Mouse (Mus musculus): ENCODE data around the gene Thsd7b.
A peak's percentile ranks its signal among the peaks of the same experiment; 100 is the strongest.
"Not testable (repeated sequence)": the region's sequence is repeated elsewhere in the genome, so short reads cannot be mapped to it uniquely, and the experiment has no call there.

Thsd7b gene

DNA sequence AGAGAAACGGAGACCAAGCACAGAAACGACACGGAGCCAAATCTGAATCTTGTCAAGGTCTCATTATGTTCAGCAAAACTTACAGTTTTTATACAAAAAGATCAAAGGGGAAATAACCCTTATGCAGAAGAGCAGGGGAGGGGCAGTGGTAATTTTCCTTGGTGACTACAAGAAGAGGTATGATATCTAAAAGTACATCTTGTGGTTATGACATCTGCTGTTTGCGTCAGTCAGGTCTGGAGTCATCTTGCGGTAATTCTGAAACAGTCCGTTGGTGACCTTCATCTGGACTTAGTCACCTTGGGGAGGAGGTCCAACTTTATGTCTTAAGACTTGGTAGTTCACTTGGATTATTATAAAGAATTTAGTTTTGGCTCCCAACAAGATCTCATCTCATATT, 378.3 kb downstream of the Thsd7b start:
- not testable (repeated sequence) for DNase-seq

GRCm38 (mm10) chr1:129658045-129658444, 384.9 kb downstream of the Thsd7b start:
- DNase-seq, result no peak

DNA sequence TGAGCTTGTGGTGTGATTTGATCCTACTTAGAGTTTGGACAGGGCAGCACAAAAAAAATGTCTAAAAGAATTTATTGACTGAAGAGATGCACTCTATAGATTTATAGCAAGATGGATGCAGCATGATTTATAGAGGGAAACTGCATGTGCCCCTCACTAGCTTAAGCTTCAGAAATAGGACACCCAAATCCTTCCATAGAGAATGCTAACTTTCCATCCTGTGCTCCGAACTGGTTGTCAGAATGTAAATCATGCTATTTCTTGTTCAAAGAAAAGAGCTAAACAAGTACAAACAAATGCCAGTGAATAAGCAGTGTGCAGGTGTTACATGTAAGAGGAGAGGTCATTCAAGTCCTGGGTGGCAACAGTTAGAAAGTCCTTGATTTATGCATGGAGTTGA, 402.8 kb downstream of the Thsd7b start:
- DNase-seq, result no peak

- no peak for DNase-seq
These were observed 405.7 kb downstream of the Thsd7b start for GRCm38 (mm10) chr1:129678851-129679250.

DNA sequence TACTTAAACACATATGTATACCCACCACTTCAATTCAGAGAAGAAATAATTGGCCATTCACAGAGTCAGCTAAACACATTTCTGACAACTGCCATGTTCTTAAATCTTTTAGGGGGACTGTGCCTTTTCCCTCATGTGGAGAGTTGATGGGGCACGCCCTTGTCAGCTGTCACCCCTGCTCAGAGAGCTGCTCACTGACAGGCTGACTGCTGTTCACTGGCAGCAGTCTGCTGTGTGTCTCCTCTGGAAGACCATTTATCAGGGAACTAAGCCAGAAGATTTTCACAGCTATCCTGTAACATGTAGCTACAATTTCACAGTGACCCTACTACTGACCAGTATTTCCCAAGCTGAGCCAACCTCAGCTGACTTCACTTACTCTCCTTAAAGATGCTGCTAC, 432.6 kb downstream of the Thsd7b start:
- DNase-seq, result no peak

- no peak for DNase-seq
These were observed 439.6 kb downstream of the Thsd7b start for GRCm38 (mm10) chr1:129712706-129713105.

DNA sequence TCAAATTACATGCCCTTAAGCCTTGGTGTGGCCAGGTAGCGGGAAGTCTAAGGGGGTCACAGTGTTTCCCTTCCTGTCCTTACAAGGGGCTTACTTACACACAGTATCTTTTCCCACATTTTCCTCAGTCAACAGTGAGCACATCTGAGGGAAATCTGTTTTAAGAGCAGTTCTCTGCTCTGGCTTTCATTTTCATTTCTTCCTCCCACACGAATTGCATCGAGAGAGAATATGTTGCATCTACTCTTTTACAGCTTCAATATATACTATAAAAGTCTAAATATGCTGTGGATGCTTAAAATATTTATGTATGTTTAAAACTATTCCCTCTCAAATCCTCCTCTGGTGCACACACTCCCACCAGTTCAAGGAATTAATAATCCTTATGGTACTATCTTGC, 440.5 kb downstream of the Thsd7b start:
- no peak for DNase-seq

DNA sequence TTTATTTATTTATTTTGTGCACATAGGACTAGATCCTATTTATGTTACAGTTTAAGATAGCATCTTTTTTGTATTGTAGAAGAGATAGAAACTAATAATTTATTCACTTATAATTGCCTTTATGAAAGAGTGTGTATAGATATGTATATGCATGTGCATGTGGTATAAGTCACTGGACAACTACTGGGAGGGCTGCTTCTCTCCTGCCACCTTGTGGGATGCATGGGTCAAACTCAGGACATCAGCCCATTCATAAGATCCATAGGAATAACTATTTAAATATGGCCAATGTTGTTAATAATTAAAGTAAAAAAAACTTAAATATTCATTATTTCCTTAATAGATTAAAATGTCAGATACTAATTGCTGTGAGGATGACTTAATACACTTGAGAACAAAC, 446.5 kb downstream of the Thsd7b start:
- no peak for DNase-seq

DNA sequence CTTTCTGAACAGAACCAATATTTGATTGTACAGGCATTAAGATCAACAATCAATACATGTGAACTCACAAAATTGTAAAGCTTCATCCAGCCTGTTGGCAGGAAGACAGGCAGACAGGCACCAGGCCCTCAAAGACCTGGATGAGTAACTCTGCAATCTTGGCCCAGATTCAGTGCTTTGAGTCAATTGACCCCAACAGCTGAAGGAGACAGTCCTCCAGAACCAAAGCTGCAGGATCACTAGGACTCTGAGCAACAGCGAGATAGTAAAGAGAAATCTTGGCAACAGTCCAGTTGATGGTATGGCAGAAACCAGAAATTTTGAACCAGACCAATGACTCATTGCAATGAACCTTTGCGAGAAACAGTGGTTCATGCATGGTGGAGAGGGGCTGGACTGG, 458.9 kb downstream of the Thsd7b start:
- DNase-seq, result no peak

DNA sequence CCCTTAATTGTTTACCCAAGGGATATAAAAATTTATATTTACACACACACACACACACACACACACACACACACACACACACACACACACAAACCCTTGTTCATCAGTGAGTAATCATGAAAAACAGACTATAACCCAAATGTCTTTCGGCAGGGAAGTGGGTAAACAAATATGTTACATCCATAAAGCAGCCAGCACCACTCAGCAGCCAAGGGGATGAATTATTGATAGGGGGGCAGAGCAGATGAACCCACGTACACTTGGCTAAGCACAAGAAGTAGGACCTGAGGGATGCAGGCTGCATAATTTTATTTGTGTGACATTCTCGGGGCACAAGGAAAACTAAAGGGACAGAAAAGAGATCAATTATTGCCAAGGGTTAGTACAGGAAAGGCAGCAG, 474.5 kb downstream of the Thsd7b start:
- DNase-seq, result no peak

- DNase-seq, result no peak
These were observed 483.6 kb downstream of the Thsd7b start for GRCm38 (mm10) chr1:129756548-129757240.

DNA sequence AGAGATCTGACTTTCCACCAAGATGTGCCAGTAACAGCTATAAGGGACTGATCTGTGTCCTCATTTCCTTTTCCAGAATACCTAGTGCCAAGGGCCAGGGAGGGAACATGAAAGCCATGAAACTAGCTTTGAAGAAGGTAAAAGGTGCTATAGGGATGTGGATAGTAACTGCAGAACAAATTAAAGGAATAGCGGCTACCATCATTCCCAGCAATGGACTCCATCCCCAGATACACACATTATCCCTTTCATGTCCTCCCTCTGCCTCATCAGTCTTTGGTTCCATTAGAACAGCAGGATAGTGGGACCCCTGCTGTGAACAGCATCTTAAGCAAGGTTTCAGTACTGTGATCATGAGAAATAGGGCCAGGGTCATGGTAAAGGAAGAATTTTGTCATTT, 485.9 kb downstream of the Thsd7b start:
- DNase-seq, result no peak

GRCm38 (mm10) chr1:129761234-129761633, 488.1 kb downstream of the Thsd7b start:
- no peak for DNase-seq

- no peak for DNase-seq
These were observed 491.6 kb downstream of the Thsd7b start for GRCm38 (mm10) chr1:129764748-129765147.

GRCm38 (mm10) chr1:129777055-129777454, 504.0 kb downstream of the Thsd7b start:
- no peak for DNase-seq

GRCm38 (mm10) chr1:129779506-129779905, 506.4 kb downstream of the Thsd7b start:
- no peak for DNase-seq

- DNase-seq, result no peak
These were observed 507.5 kb downstream of the Thsd7b start for GRCm38 (mm10) chr1:129780589-129780988.

GRCm38 (mm10) chr1:129798519-129798918, 525.4 kb downstream of the Thsd7b start:
- no peak for DNase-seq

DNA sequence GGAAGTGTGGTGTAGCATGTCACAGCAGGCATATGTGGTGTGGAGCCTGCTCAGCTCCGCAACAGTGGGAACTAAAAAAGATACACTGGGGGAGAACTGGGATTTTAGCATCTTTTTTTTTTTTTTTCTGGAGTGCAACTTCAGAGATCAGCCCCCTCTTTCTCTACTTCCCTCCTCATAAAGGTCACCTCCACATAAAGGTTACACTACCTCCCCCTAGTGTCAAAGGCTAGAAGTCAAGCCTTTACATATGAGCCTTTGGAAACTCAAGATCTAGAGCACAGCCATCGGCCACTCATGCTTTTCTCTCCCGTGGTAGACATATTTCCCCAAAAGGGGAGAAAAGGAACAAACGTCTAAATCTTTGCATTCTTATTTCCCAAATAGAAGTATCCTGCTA, 553.8 kb downstream of the Thsd7b start:
- DNase-seq, result no peak

DNA sequence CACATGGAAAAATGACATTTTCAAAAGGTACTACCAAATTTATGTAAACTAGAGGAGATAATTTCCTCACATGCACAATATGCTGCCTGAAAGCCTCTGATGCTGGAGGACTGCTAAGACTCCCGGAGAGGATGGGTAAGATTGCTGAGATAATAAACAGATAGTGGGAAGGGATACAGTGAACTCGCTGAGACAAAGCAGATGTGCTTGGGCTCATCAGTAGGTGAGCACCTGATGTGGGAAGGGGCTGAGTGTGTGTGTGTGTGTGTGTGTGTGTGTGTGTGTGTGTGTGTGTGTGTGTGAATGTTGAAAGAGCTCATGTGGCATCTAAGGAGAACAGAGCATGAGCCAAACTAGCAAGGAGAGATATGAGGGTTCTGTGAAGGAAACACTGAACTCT, 564.2 kb downstream of the Thsd7b start:
- no peak for DNase-seq

DNA sequence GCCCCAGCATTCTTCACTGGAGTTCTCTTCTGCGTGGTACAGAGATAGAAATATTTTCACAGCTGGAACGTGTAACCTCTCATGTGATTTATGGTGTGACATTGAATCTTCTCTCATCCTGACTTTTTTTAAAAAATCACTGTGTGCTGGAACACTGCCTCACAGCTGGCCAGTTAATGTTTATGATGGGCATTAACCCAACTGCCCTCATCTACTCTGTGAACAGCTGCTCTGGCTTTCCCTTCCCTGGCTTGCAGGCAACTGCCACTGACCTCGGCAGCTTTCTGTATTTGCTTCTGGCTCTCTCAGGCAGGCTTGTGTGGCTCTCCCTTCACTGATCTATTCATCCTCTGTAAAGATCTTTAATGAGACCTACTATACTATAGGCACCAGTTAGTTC, 564.7 kb downstream of the Thsd7b start:
- DNase-seq, result no peak

DNA sequence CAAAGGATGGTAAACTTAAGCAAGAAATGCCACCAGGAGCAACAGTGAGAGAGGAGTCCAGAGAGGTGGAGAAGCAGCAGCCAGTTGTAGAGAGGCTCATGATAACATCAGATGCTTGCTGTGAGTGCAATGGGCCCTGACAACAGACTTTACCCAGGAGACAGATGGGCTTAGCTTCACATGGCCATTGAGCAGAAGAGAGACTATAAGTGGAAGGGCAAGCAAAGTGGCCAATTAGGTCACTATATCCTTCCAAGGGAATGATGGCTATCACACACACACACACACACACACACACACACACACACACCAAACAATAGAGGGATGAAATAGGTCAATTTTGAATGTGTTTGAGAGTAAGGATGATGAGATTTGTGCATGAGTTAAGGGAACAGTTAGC, 565.4 kb downstream of the Thsd7b start:
- no peak for DNase-seq

DNA sequence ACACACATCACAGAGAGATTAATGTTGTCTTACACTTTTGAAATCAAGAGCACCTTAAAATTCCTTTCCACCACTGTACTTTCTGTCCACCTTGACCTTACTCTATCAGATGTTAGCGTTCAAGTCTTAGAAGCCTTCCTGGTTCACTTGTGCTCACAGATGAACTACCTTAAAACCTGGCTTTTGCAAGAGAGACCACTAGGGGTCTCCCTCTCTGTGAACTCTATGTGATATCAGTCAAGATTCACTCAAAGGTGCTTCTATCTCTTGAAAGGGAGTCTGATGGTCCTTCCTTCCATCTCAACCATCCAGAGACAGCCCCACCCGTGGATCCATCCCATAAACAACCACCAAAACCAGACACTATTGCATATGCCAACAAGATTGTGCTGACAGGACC, 570.3 kb downstream of the Thsd7b start:
- no peak for DNase-seq

GRCm38 (mm10) chr1:129850007-129850564, 577.0 kb downstream of the Thsd7b start:
- no peak for DNase-seq

DNA sequence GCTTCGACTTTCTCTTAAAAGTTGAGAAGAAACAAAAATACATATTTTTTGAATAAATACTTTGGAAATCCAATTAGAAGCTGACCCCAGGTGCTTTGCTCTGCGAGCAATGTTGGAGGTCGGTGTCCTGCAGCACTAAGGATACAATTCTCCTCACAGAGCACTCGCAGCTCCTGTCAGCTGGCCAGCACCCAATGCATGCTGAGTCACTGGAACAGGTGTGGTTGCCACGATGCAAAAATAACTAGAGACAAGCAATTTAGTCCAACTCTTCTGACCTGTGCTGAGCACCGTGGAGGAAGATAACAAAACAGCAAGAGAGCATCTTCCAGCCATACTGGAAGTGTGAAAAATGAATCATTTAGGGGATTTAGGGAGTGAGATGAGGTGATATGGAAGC, 594.6 kb downstream of the Thsd7b start:
- DNase-seq, result peak; percentile 77 to 78
